12 mouse cellular contexts compared by ENCODE assay signal in genomic region chr5:129208845-129209244, GRCm38 (mm10).
"Had no signal": no experiment of that assay in that cellular context is flagged by ENCODE, and none has a peak within 500 bp of the region (broad histone marks: within the 10 kb centered on the region; RNA-seq: fewer than 3 reads in every experiment).

No protein-coding gene starts in this region.

- H3K9ac ChIP-seq: limb, embryonic 15.5 days; liver, embryonic 14.5 days; neural tube, embryonic 12.5 days had no signal

- H3K4me1 ChIP-seq: limb, embryonic 15.5 days had no signal

- H3K4me3 ChIP-seq: limb, embryonic 15.5 days; neural tube, embryonic 12.5 days had no signal

- ATAC-seq: intestine, postnatal 0 days had no signal

- DNase-seq: kidney, postnatal 10 days; lung, adult 18-20 months; lung, postnatal 36 days; midbrain, embryonic 14.5 days; right cerebral cortex, postnatal 4 days; spleen, adult 18-20 months; thymus, adult 18-20 months; thymus, postnatal 14 days had no signal

- H3K36me3 ChIP-seq: limb, embryonic 15.5 days; neural tube, embryonic 12.5 days had no signal

- H3K9me3 ChIP-seq: limb, embryonic 15.5 days; neural tube, embryonic 12.5 days had no signal

- H3K27ac ChIP-seq: limb, embryonic 15.5 days; liver, embryonic 14.5 days; neural tube, embryonic 12.5 days had no signal

- H3K4me2 ChIP-seq: limb, embryonic 15.5 days; neural tube, embryonic 12.5 days had no signal
